Mouse (Mus musculus) layer of hippocampus, adult 2 months (tissue): ENCODE results near the gene Stpg1. TPM values are rescaled to one million over a fixed set of nuclear protein-coding genes. Genes with fewer than 3 reads are reported as not detected.

Source experiments
- DNase-seq, 2 experiments: peaks; one replicate each; pipeline ENCODE4 v3.0.0; 2022; ENCODE audit warnings: low spot score in 2 of 2
- H3K27ac ChIP-seq: fragments of 200-600 bp; 2 replicates; pipeline ENCODE4 v1.8.1; 2022
- H3K4me3 ChIP-seq: fragments of 200-600 bp; 2 replicates; pipeline ENCODE4 v1.8.1; 2022; ENCODE audit warnings: mild to moderate bottlenecking
- CTCF ChIP-seq: fragments of 200-600 bp; conservative IDR thresholded peaks from 2 replicates; pipeline ENCODE4 v1.8.1; 2022; ENCODE audit warnings: antibody characterized with exemption, mild to moderate bottlenecking, moderate library complexity
- total RNA-seq, 2 experiments: library from RNA; stranded (reverse); gene quantifications; 2 replicates each; pipeline ENCODE4 v1.2.3; 2021

Stpg1 gene
- total RNA-seq, 2 experiments from 2014 or later = 1.4 to 2.2 TPM

- Histone ChIP-seq H3K4me3 (no peak overlapping the region), H3K27ac (no peak overlapping the region)
- no peak for DNase-seq
- no peak for TF ChIP-seq CTCF
Observed at GRCm38 (mm10) chr4:135546793-135547192, 52.2 kb downstream of the Stpg1 start.

DNA sequence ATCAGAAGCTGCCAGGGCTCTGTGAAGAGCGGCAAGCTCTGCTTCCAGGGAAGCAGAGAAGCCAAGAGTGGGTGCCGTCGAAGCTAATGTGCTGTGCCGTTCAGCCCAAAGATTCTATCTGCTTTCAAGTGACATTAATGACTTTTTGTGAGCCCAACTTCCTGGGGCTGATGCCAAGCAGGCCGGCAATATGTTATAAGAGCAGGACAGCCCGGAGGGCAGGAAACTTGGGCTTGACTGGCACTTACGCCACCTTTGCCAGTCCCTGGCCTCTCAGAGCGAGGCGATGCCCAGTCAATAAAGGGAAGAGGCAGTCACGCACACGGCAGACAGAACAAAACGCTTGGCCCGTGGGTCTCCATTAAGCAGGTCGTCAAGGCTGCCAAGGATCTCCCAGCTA is 53.0 kb downstream of the Stpg1 start:
- H3K4me3 ChIP-seq = no peak overlapping the region
- no peak for TF ChIP-seq CTCF
- H3K27ac ChIP-seq = no peak overlapping the region
- DNase-seq = no peak

- TF ChIP-seq CTCF = no peak
- Histone ChIP-seq H3K4me3 (no peak overlapping the region), H3K27ac (no peak overlapping the region)
- DNase-seq = no peak
Observed at GRCm38 (mm10) chr4:135548108-135548507, 53.5 kb downstream of the Stpg1 start.

DNA sequence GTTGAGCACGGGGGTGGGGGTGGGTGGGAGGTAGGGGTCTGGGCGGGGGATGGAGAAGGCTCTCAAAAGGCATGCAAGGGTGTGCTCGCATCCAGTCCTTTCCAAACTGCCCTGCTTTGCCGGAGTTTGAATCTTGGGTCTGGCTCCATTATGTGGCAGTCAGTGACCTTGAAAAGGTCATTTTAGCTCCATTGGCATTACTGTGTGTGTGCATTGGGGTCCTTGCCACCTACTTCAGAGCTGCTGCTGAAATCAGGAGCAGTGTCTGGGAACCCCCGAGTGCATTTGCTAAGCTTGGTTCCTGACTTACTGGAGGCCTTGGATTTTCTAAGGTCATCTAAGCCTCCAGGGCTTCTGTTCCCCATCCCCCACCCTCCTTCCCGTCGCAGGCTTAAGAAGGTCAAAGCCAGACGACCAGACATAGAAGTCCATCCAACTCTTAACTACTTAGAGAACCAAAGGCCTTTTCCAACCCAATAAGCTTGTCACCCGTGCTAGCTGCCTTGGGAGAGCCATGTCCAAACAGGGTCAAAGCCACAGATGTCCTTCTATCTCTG is 54.0 kb downstream of the Stpg1 start:
- H3K4me3 ChIP-seq = no peak overlapping the region

DNA sequence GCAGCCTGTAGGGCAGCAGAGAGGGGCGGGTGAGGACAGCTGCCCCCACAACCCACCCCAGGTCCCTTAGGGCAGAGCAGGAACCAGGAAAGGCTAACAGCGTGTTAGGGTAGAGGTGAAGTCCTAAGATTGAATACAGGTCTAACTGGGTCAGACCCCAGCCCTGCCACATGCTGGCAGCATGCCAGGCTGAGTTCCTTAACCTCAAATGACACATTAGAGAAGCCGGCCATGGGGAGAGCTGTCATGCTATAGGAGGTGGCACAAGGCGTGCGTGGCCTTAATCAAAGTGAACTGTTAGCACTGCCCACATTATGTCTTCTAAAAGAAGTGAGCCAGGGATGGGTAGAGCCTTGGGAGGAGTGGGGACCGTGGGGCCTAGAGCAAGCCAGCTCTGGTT is 54.7 kb downstream of the Stpg1 start:
- no peak overlapping the region for H3K27ac ChIP-seq
- no peak overlapping the region for H3K4me3 ChIP-seq
- TF ChIP-seq CTCF = no peak
- no peak for DNase-seq

More for the DNA sequence above, 54.0 kb downstream of the Stpg1 start:
- DNase-seq = no peak
- no peak overlapping the region for H3K27ac ChIP-seq
- TF ChIP-seq CTCF = no peak

DNA sequence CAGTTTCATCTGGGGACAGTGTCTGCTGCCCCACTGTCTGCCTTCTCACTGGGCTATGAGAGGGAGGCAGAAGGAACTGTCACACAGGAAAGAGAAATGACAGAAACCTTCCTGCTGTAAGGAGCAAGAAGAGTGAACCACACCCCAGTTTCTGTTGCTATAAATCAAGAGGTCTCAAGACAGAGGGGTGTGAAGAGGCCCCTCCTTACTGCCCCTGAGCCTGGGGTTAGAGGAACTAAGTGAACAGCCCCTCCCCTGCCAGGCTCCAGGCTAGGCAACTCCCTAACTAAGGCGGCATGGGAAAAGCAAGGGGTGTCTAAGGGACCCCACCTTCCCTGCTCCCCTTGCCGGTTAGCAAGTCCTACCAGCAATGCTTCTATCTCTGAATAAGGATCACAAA is 69.2 kb downstream of the Stpg1 start:
- no peak for TF ChIP-seq CTCF
- DNase-seq = no peak
- no peak overlapping the region for H3K4me3 ChIP-seq
- no peak overlapping the region for H3K27ac ChIP-seq

GRCm38 (mm10) chr4:135565400-135565799 is 70.8 kb downstream of the Stpg1 start:
- no peak for TF ChIP-seq CTCF
- Histone ChIP-seq H3K4me3 (no peak overlapping the region), H3K27ac (no peak overlapping the region)
- no peak for DNase-seq

GRCm38 (mm10) chr4:135567042-135567441 is 72.5 kb downstream of the Stpg1 start:
- H3K27ac ChIP-seq = no peak overlapping the region
- DNase-seq = no peak
- TF ChIP-seq CTCF = no peak
- H3K4me3 ChIP-seq = no peak overlapping the region

- no peak for TF ChIP-seq CTCF
- DNase-seq = no peak
- Histone ChIP-seq H3K27ac (no peak overlapping the region), H3K4me3 (no peak overlapping the region)
Observed at GRCm38 (mm10) chr4:135567484-135567883, 72.9 kb downstream of the Stpg1 start.

- no peak for TF ChIP-seq CTCF
- Histone ChIP-seq H3K27ac (no peak overlapping the region), H3K4me3 (no peak overlapping the region)
- no peak for DNase-seq
Observed at GRCm38 (mm10) chr4:135569201-135569600, 74.6 kb downstream of the Stpg1 start.

- no peak for TF ChIP-seq CTCF
- DNase-seq = no peak
- H3K4me3 ChIP-seq = peak overlapping the region; percentile 48
- H3K27ac ChIP-seq = no peak overlapping the region
Observed at GRCm38 (mm10) chr4:135570152-135571036, 75.8 kb downstream of the Stpg1 start.

- no peak for DNase-seq
- Histone ChIP-seq H3K4me3 (no peak overlapping the region), H3K27ac (no peak overlapping the region)
- no peak for TF ChIP-seq CTCF
Observed at GRCm38 (mm10) chr4:135571037-135571550, 76.5 kb downstream of the Stpg1 start.

DNA sequence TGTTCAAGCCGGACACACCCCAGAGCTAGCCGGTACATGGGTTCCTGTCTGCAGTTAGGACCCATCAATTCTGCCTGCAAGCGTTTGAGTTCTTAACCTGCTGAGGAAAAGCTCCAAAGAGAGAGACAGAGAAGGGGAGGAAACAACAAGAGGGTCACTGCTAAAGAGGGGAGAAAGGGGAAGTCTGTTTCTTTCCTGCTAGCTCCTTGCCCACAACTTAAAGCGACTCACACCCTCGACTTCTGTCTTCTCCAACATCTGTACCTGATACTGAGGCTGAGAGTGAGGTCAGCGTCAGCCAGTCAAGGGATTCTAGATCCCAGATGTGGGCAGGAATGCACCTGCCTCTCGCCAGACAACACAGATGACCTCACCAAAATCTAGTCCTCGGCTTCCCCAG is 77.7 kb downstream of the Stpg1 start:
- Histone ChIP-seq H3K4me3 (no peak overlapping the region), H3K27ac (no peak overlapping the region)
- DNase-seq = no peak
- no peak for TF ChIP-seq CTCF
